Mouse (Mus musculus) testis, adult 2 months (tissue): Measurements from ENCODE around the gene Pld6. TPM values are rescaled to one million over a fixed set of nuclear protein-coding genes. Genes with fewer than 3 reads are reported as not detected.

Experiments used
- H3K27ac ChIP-seq: fragments of 200-500 bp; 2 replicates; pipeline ENCODE4 v1.5.1; 2012; ENCODE audit warnings: low read depth, low read length; ENCODE audit not compliant: control insufficient read depth, insufficient read depth
- H3K27me3 ChIP-seq: fragments of 200-500 bp; 2 replicates; pipeline ENCODE4 v1.6.1; 2012; ENCODE audit warnings: mild to moderate bottlenecking, low read length, moderate library complexity; ENCODE audit not compliant: control insufficient read depth, insufficient read depth
- H3K36me3 ChIP-seq: fragments of 200-500 bp; 2 replicates; pipeline ENCODE4 v1.6.1; 2012; ENCODE audit warnings: mild to moderate bottlenecking, low read length; ENCODE audit not compliant: control insufficient read depth, insufficient read depth
- H3K4me1 ChIP-seq: fragments of 200-500 bp; 2 replicates; pipeline ENCODE4 v1.6.1; 2012; ENCODE audit warnings: low read length; ENCODE audit not compliant: control insufficient read depth, insufficient read depth
- H3K4me3 ChIP-seq: fragments of 200-500 bp; 2 replicates; pipeline ENCODE4 v1.5.1; 2012; ENCODE audit warnings: low read depth, mild to moderate bottlenecking, low read length, moderate library complexity, mixed read lengths; ENCODE audit not compliant: control insufficient read depth
- CTCF ChIP-seq: fragments of 200-500 bp; IDR thresholded peaks from 2 replicates; pipeline ENCODE4 v1.5.1; 2012; ENCODE audit warnings: low read depth, mild to moderate bottlenecking, inconsistent platforms, low read length, moderate library complexity; ENCODE audit not compliant: control insufficient read depth, insufficient read depth, insufficient replicate concordance
- POLR2A ChIP-seq: fragments of 200-500 bp; IDR thresholded peaks from 2 replicates; pipeline ENCODE4 v1.6.1; 2012; ENCODE audit warnings: low read depth, mild to moderate bottlenecking, inconsistent platforms, low read length, moderate library complexity; ENCODE audit not compliant: control insufficient read depth
- polyA plus RNA-seq: library from polyadenylated mRNA; depleted of rRNA; stranded (reverse); fragments of >200 nt; gene quantifications from 2 replicates; pipeline ENCODE4 v1.2.3, GENCODE M21; 2012

Pld6 gene
- polyA plus RNA-seq, 1 experiment, result 110 TPM

DNA sequence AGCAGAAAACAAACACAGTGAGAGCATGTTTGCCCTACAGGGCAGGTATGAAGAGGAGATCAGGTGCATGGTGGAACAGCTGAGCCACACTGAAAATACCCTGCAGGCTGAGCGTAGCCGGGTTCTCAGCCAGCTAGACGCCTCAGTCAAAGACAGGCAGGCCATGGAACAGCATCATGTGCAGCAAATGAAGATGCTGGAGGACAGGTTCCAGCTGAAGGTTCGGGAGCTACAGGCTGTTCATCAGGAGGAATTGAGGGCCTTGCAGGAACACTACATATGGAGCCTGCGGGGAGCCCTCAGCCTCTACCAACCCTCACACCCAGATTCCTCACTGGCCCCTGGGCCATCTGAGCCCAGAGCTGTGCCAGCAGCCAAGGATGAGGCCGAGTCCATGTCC lies 26.6 kb downstream of the Pld6 start:
- TF ChIP-seq CTCF (no peak), POLR2A (no peak)
- Histone ChIP-seq H3K27ac (no peak overlapping the region), H3K4me3 (no peak overlapping the region), H3K4me1 (no peaks in the 10 kb centered on the region; the same call in 1 of the 2 replicates), H3K36me3 (peaks cover 1% of the 10 kb centered on the region; the same call in 1 of the 2 replicates), H3K27me3 (no peaks in the 10 kb centered on the region)

DNA sequence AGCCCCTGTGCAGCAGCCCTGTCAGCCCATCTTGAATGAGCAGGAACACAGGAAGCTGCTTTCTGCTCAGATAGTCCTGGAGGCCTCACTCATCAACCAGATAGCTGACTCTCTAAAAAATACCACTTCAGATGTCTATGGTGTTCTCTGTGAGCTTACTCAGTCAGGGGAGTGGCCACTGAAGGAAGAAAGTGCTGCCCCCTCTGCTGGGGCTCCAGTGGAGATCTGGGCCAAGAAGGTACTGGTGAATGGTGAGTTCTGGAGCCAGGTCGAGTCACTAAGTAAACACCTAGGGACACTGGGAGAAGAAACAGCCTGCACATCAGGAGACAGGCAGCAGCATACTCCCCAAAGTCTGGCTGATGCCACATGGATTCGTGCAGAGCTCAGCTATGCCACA lies 27.8 kb downstream of the Pld6 start:
- TF ChIP-seq POLR2A (no peak), CTCF (no peak)
- Histone ChIP-seq H3K27me3 (no peaks in the 10 kb centered on the region), H3K4me1 (no peaks in the 10 kb centered on the region; the same call in 1 of the 2 replicates), H3K36me3 (peaks cover 2% of the 10 kb centered on the region; the same call in 1 of the 2 replicates), H3K4me3 (no peak overlapping the region), H3K27ac (no peak overlapping the region)

DNA sequence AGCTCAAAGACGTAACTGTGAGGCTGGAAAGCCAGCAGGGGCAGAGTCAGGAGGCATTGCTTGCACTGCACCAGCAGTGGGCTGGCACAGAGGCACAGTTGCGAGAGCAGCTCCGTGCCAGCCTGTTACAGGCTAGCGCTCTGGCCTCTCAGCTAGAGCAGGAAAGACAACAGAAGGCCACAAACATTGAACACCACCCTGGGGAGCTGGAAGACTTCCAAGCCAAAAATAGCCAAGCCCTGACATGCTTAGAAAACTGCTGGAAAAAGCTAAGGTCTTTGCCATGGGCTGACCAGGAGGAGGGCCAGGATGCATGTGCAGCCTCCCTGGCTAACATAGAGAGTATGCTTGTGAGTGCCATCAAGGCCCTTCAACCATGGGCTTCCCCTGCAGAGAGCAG lies 28.3 kb downstream of the Pld6 start:
- Histone ChIP-seq H3K4me1 (no peaks in the 10 kb centered on the region; the same call in 1 of the 2 replicates), H3K27me3 (no peaks in the 10 kb centered on the region), H3K27ac (no peak overlapping the region), H3K4me3 (no peak overlapping the region), H3K36me3 (peaks cover 2% of the 10 kb centered on the region; the same call in 1 of the 2 replicates)
- TF ChIP-seq CTCF (no peak), POLR2A (no peak)

DNA sequence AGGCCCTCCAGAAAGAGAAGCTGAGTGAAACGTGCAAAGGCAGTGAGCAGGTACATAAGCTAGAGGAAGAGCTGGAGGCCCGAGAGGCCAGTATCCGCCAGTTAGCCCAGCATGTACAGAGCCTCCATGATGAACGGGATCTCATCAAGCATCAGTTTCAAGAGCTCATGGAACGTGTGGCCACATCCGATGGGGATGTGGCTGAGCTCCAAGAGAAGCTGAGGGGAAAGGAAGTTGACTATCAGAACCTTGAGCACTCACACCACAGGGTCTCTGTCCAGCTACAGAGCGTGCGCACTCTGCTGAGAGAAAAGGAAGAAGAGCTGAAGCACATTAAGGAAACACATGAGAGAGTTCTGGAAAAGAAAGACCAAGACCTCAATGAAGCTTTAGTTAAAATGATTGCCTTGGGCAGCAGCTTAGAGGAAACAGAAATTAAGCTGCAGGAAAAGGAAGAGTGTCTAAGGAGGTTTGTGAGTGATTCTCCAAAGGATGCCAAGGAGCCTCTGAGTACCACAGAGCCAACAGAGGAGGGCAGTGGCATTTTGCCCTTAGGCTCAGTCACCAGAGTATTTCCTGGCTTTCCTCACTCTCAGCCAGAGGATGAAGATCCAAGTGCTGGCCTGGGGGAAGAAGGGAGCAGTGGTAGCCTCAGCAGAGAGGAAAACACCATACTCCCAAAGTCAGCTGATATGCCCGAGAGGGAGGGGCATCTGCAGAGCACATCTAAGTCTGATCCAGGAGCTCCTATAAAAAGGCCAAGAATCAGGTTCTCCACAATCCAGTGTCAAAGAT lies 29.1 kb downstream of the Pld6 start:
- Histone ChIP-seq H3K27ac (no peak overlapping the region), H3K4me3 (no peak overlapping the region), H3K36me3 (peaks cover 2% of the 10 kb centered on the region; the same call in 1 of the 2 replicates), H3K27me3 (no peaks in the 10 kb centered on the region), H3K4me1 (no peaks in the 10 kb centered on the region; the same call in 1 of the 2 replicates)
- no peak for TF ChIP-seq CTCF

DNA sequence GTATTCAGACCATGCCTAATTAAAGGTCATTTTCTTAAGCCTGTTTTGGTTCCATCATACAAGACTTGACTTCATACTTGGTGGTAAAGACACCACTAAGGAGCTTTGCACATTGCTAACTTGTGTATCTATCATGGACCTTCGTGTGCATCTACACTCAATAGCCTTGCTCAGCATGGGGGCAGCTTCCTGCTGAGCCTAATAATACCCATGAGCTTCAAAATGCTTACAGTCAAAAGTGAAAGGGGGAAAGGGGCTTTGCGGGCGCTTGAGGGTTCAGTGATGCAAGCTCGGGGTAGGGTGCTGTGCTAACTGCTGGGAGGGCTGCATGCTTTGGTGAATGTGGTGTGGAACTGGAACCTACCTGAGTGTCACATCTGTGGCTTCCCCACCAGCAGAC lies 31.1 kb downstream of the Pld6 start:
- TF ChIP-seq POLR2A, result no peak
- TF ChIP-seq CTCF, result no peak
- no peak overlapping the region for H3K27ac ChIP-seq
- H3K4me1 ChIP-seq, result no peaks in the 10 kb centered on the region; the same call in 1 of the 2 replicates
- no peak overlapping the region for H3K4me3 ChIP-seq
- H3K27me3 ChIP-seq, result no peaks in the 10 kb centered on the region
- peaks cover 2% of the 10 kb centered on the region; the same call in 1 of the 2 replicates for H3K36me3 ChIP-seq

DNA sequence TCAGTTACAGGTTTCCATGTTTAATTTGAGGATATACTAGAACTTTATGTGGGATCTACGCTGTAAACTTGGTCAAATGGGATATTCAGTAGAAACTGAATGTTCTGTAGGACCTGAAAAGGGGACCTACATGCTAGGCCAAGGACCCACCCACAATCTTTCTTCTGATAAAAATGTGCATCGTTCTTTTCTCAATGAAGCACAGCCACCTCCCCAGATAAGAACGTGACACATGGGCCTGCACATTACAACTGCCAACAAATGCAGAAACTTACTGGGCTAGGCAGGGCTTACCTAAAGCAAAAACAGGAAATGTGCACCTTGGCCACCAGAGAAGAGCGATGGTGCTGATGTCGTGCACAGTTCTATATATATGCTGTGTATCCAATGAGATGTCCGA lies 32.9 kb downstream of the Pld6 start:
- Histone ChIP-seq H3K27ac (no peak overlapping the region), H3K4me3 (no peak overlapping the region), H3K4me1 (no peaks in the 10 kb centered on the region; the same call in 1 of the 2 replicates), H3K36me3 (peaks cover 6% of the 10 kb centered on the region), H3K27me3 (no peaks in the 10 kb centered on the region)
- TF ChIP-seq POLR2A (no peak), CTCF (no peak)

DNA sequence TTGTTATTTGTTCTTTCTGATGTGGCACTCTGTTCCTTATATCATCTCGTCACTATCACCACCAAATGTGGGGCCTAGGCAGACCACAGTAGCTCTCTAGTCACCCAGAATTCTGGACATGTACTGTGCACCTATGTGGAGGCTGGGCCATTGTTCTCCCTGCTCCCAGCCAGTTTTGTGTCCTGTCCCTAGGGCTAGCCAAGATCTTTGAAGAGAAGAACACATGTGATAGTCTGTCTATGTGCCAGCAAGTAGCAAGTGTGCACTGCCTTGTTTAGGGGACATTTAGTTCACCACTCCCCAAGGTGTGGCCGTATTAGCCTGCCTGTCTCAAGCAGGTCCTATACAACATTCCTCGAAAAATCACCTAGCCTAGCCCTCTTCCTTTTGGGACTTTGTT lies 38.4 kb downstream of the Pld6 start:
- no peaks in the 10 kb centered on the region for H3K4me1 ChIP-seq
- H3K27me3 ChIP-seq, result no peaks in the 10 kb centered on the region
- no peak overlapping the region for H3K27ac ChIP-seq
- no peak for TF ChIP-seq POLR2A
- TF ChIP-seq CTCF, result no peak
- peaks cover 5% of the 10 kb centered on the region for H3K36me3 ChIP-seq
- H3K4me3 ChIP-seq, result peak overlapping the region; percentile 63; the same call in 1 of the 2 replicates
